Mouse (Mus musculus) ES-E14 (cell line): ENCODE data around the gene Tnpo2.

Experiments
- CHD2 ChIP-seq: IDR thresholded peaks from 2 replicates; pipeline ENCODE4 v1.6.1; 2014; ENCODE audit warnings: mild to moderate bottlenecking, low read depth, low read length, inconsistent platforms
- HCFC1 ChIP-seq: IDR thresholded peaks from 2 replicates; pipeline ENCODE4 v1.6.1; 2012; ENCODE audit warnings: low read length, inconsistent platforms, borderline replicate concordance; ENCODE audit not compliant: insufficient read depth
- MAFK ChIP-seq: IDR thresholded peaks from 2 replicates; pipeline ENCODE4 v1.6.1; 2014; ENCODE audit warnings: mild to moderate bottlenecking, low read depth, low read length, inconsistent platforms; ENCODE audit not compliant: insufficient read depth
- ZC3H11A ChIP-seq: IDR thresholded peaks from 2 replicates; pipeline ENCODE4 v1.6.1; 2012; ENCODE audit warnings: low read depth, mild to moderate bottlenecking, inconsistent platforms, low read length, borderline replicate concordance

- no peak for TF ChIP-seq HCFC1
- TF ChIP-seq MAFK: no peak
- no peak for TF ChIP-seq CHD2
- no peak for TF ChIP-seq ZC3H11A
Measured at GRCm38 (mm10) chr8:85072364-85072929, 35.7 kb downstream of the Tnpo2 start.
